Mouse (Mus musculus): ENCODE data around the gene Cdc5l.

- no peak for TF ChIP-seq POLR2A (IDR thresholded peaks at IDR 0.05; ENCODE audit: low read depth, low read length)
- no peak for TF ChIP-seq CTCF (IDR thresholded peaks at IDR 0.05; ENCODE audit: extremely low read depth, insufficient read depth, insufficient read length, insufficient replicate concordance)
Measured at GRCm38 (mm10) chr17:45468302-45468701, 34.8 kb upstream of the Cdc5l start.

Measured in spleen, adult 2 months (tissue).